Mouse (Mus musculus): Measurements from ENCODE around the gene Adam22.

Gene Adam22

GRCm38 (mm10) chr5:8256487-8256886 is 111.5 kb downstream of the Adam22 start:
- no peak for TF ChIP-seq GATA4 (IDR thresholded peaks at IDR 0.05; ENCODE audit: insufficient replicate concordance, low read length)

GRCm38 (mm10) chr5:8244696-8245095 is 123.3 kb downstream of the Adam22 start:
- no peak for TF ChIP-seq GATA4 (IDR thresholded peaks at IDR 0.05; ENCODE audit: insufficient replicate concordance, low read length)

- no peak for TF ChIP-seq GATA4 (IDR thresholded peaks at IDR 0.05; ENCODE audit: insufficient replicate concordance, low read length)
These were observed 124.8 kb downstream of the Adam22 start for GRCm38 (mm10) chr5:8243064-8243615.

- no peak for TF ChIP-seq GATA4 (IDR thresholded peaks at IDR 0.05; ENCODE audit: insufficient replicate concordance, low read length)
These were observed 125.3 kb downstream of the Adam22 start for GRCm38 (mm10) chr5:8242660-8243059.

- no peak for TF ChIP-seq GATA4 (IDR thresholded peaks at IDR 0.05; ENCODE audit: insufficient replicate concordance, low read length)
These were observed 140.9 kb downstream of the Adam22 start for GRCm38 (mm10) chr5:8227073-8227472.

- no peak for TF ChIP-seq GATA4 (IDR thresholded peaks at IDR 0.05; ENCODE audit: insufficient replicate concordance, low read length)
These were observed 143.6 kb downstream of the Adam22 start for GRCm38 (mm10) chr5:8224321-8224705.

GRCm38 (mm10) chr5:8223597-8224320 is 144.2 kb downstream of the Adam22 start:
- no peak for TF ChIP-seq GATA4 (IDR thresholded peaks at IDR 0.05; ENCODE audit: insufficient replicate concordance, low read length)

GRCm38 (mm10) chr5:8221630-8222029 is 146.3 kb downstream of the Adam22 start:
- no peak for TF ChIP-seq GATA4 (IDR thresholded peaks at IDR 0.05; ENCODE audit: insufficient replicate concordance, low read length)

- TF ChIP-seq GATA4 (IDR thresholded peaks at IDR 0.05; ENCODE audit: insufficient replicate concordance, low read length) = no peak
These were observed 152.1 kb downstream of the Adam22 start for GRCm38 (mm10) chr5:8215841-8216240.

GRCm38 (mm10) chr5:8180646-8181045 is 187.3 kb downstream of the Adam22 start:
- TF ChIP-seq GATA4 (IDR thresholded peaks at IDR 0.05; ENCODE audit: insufficient replicate concordance, low read length) = no peak

GRCm38 (mm10) chr5:8178111-8178510 is 189.8 kb downstream of the Adam22 start:
- no peak for TF ChIP-seq GATA4 (IDR thresholded peaks at IDR 0.05; ENCODE audit: insufficient replicate concordance, low read length)

- TF ChIP-seq GATA4 (IDR thresholded peaks at IDR 0.05; ENCODE audit: insufficient replicate concordance, low read length) = no peak
These were observed 203.2 kb downstream of the Adam22 start for GRCm38 (mm10) chr5:8164773-8165172.

- TF ChIP-seq GATA4 (IDR thresholded peaks at IDR 0.05; ENCODE audit: insufficient replicate concordance, low read length) = no peak
These were observed 216.3 kb downstream of the Adam22 start for GRCm38 (mm10) chr5:8151645-8152044.

GRCm38 (mm10) chr5:8146146-8146545 is 221.8 kb downstream of the Adam22 start:
- no peak for TF ChIP-seq GATA4 (IDR thresholded peaks at IDR 0.05; ENCODE audit: insufficient replicate concordance, low read length)

GRCm38 (mm10) chr5:8145473-8145872 is 222.5 kb downstream of the Adam22 start:
- TF ChIP-seq GATA4 (IDR thresholded peaks at IDR 0.05; ENCODE audit: insufficient replicate concordance, low read length) = no peak

GRCm38 (mm10) chr5:8132546-8132945 is 235.4 kb downstream of the Adam22 start:
- TF ChIP-seq GATA4 (IDR thresholded peaks at IDR 0.05; ENCODE audit: insufficient replicate concordance, low read length) = no peak

- TF ChIP-seq GATA4 (IDR thresholded peaks at IDR 0.05; ENCODE audit: insufficient replicate concordance, low read length) = no peak
These were observed 236.0 kb downstream of the Adam22 start for GRCm38 (mm10) chr5:8131918-8132317.

Data from liver, adult (tissue).